Mouse (Mus musculus): Measurements from ENCODE around the gene Nkain1.

GRCm38 (mm10) chr4:130539053-130539452, 34.9 kb downstream of the Nkain1 start:
- TF ChIP-seq FLI1 (IDR thresholded peaks at IDR 0.05; ENCODE audit: low read length) (no peak), GATA1 (IDR thresholded peaks at IDR 0.05; ENCODE audit: borderline replicate concordance, low read length) (no peak)

All from megakaryocyte, embryonic 14.5 days (primary cell).